Mouse (Mus musculus) CH12.LX (cell line): Measurements from ENCODE around the gene Wwc2. TPM values are rescaled to one million over a fixed set of nuclear protein-coding genes. Genes with fewer than 3 reads are reported as not detected.

Experiments used
- DNase-seq: peaks from one replicate; pipeline ENCODE4 v3.0.0-alpha.2; 2013; ENCODE audit errors: extremely low read depth
- H3K27ac ChIP-seq: 2 replicates; pipeline ENCODE4 v1.5.1; 2012; ENCODE audit warnings: low read depth, mild to moderate bottlenecking, control low read depth, moderate library complexity; ENCODE audit not compliant: insufficient read depth
- H3K27me3 ChIP-seq: replicated peaks from 2 replicates; pipeline ENCODE3; 2012; ENCODE audit warnings: inconsistent platforms
- H3K36me3 ChIP-seq, 2 experiments: replicated peaks in 1 of 2; 2 replicates each; pipeline versions ENCODE3 to v1.6.1; 2012; ENCODE audit warnings: inconsistent platforms in 1 of 2, low read length in 1 of 2, mild to moderate bottlenecking in 1 of 2, mixed read lengths in 1 of 2, moderate library complexity in 1 of 2; ENCODE audit not compliant: control insufficient read depth in 1 of 2, insufficient read depth in 1 of 2
- H3K4me1 ChIP-seq, 2 experiments: 2 replicates each; pipeline ENCODE4 v1.6.1; 2012; ENCODE audit warnings: inconsistent platforms in 1 of 2, moderate library complexity in 1 of 2; ENCODE audit not compliant: insufficient read depth in 2 of 2, control insufficient read depth in 1 of 2
- H3K4me2 ChIP-seq: 2 replicates; pipeline ENCODE4 v1.6.1; 2012; ENCODE audit warnings: low read depth, mild to moderate bottlenecking, control low read depth; ENCODE audit not compliant: poor library complexity, insufficient read depth, severe bottlenecking
- H3K4me3 ChIP-seq, 3 experiments: fragments of 150-350 bp in 1 of 3; sonication (generic) in 1 of 3; replicated peaks in 1 of 3; 2 replicates each; pipeline versions ENCODE3 to v1.5.1; 2011 to 2012; ENCODE audit warnings: low read depth in 2 of 3, low read length in 2 of 3, mild to moderate bottlenecking in 2 of 3, moderate library complexity in 2 of 3, control low read depth in 1 of 3, improper control_type of control experiment in 1 of 3, inconsistent platforms in 1 of 3, mixed read lengths in 1 of 3; ENCODE audit not compliant: poor library complexity in 1 of 3
- H3K79me2 ChIP-seq: replicated peaks from 2 replicates; pipeline ENCODE4 v1.6.1; 2012; ENCODE audit warnings: mild to moderate bottlenecking, moderate library complexity; ENCODE audit not compliant: control insufficient read depth, poor library complexity, insufficient read depth, severe bottlenecking; ENCODE audit errors: extremely low read depth
- H3K9ac ChIP-seq: 2 replicates; pipeline ENCODE4 v1.6.1; 2012; ENCODE audit warnings: low read depth, mild to moderate bottlenecking, control low read depth, moderate library complexity; ENCODE audit not compliant: insufficient read depth
- H3K9me3 ChIP-seq: replicated peaks from 2 replicates; pipeline ENCODE3; 2012; ENCODE audit warnings: low read length, inconsistent platforms, mixed read lengths
- BHLHE40 ChIP-seq: IDR thresholded peaks from 2 replicates; pipeline ENCODE4 v1.6.1; 2011; ENCODE audit warnings: mild to moderate bottlenecking, low read depth, low read length, improper control_type of control experiment
- CHD2 ChIP-seq: IDR thresholded peaks from 2 replicates; pipeline ENCODE4 v1.6.1; 2011; ENCODE audit warnings: low read length, improper control_type of control experiment
- CTCF ChIP-seq, 2 experiments: IDR thresholded peaks in 1 of 2; conservative IDR thresholded peaks in 1 of 2; 2 replicates each; pipeline ENCODE4 v1.5.1; 2011 to 2012; ENCODE audit warnings: low read depth in 2 of 2, low read length in 2 of 2, improper control_type of control experiment in 1 of 2, inconsistent platforms in 1 of 2, mild to moderate bottlenecking in 1 of 2, moderate library complexity in 1 of 2
- E2F4 ChIP-seq: IDR thresholded peaks from 2 replicates; pipeline ENCODE4 v1.6.1; 2011; ENCODE audit warnings: low read depth, low read length, improper control_type of control experiment; ENCODE audit not compliant: insufficient replicate concordance
- ELF1 ChIP-seq: IDR thresholded peaks from 2 replicates; pipeline ENCODE4 v1.6.1; 2014; ENCODE audit warnings: low read depth, mild to moderate bottlenecking, inconsistent platforms, low read length, improper control_type of control experiment
- EP300 ChIP-seq: IDR thresholded peaks from 2 replicates; pipeline ENCODE4 v1.6.1; 2011; ENCODE audit warnings: low read length, improper control_type of control experiment
- ETS1 ChIP-seq: conservative IDR thresholded peaks from 2 replicates; pipeline ENCODE4 v1.6.1; 2012; ENCODE audit warnings: low read depth, mild to moderate bottlenecking, inconsistent platforms, low read length, improper control_type of control experiment, moderate library complexity
- IRF4 ChIP-seq: IDR thresholded peaks from 2 replicates; pipeline ENCODE4 v1.6.1; 2014; ENCODE audit warnings: low read depth, mild to moderate bottlenecking, inconsistent platforms, low read length, improper control_type of control experiment
- MAFK ChIP-seq: IDR thresholded peaks from 2 replicates; pipeline ENCODE4 v1.6.1; 2011; ENCODE audit warnings: low read length, improper control_type of control experiment; ENCODE audit not compliant: insufficient replicate concordance
- MAX ChIP-seq: IDR thresholded peaks from 2 replicates; pipeline ENCODE4 v1.6.1; 2011; ENCODE audit warnings: low read length, improper control_type of control experiment
- MEF2A ChIP-seq: IDR thresholded peaks from 2 replicates; pipeline ENCODE4 v1.6.1; 2014; ENCODE audit warnings: low read depth, mild to moderate bottlenecking, inconsistent platforms, low read length, improper control_type of control experiment, borderline replicate concordance
- MYC ChIP-seq: IDR thresholded peaks from 2 replicates; pipeline ENCODE4 v1.6.1; 2011; ENCODE audit warnings: low read depth, mild to moderate bottlenecking, improper control_type of control experiment, low read length
- NRF1 ChIP-seq: IDR thresholded peaks from 2 replicates; pipeline ENCODE4 v1.6.1; 2014; ENCODE audit warnings: low read depth, mild to moderate bottlenecking, inconsistent platforms, low read length, improper control_type of control experiment, moderate library complexity
- SIN3A ChIP-seq: IDR thresholded peaks from 2 replicates; pipeline ENCODE4 v1.6.1; 2012; ENCODE audit warnings: low read length, improper control_type of control experiment, inconsistent platforms
- UBTF ChIP-seq: IDR thresholded peaks from 2 replicates; pipeline ENCODE4 v1.6.1; 2012; ENCODE audit warnings: low read depth, mild to moderate bottlenecking, inconsistent platforms, low read length, improper control_type of control experiment, moderate library complexity
- USF2 ChIP-seq: conservative IDR thresholded peaks from 2 replicates; pipeline ENCODE4 v1.6.1; 2011; ENCODE audit warnings: low read depth, low read length, improper control_type of control experiment
- ZMIZ1 ChIP-seq: IDR thresholded peaks from 2 replicates; pipeline ENCODE4 v1.6.1; 2012; ENCODE audit warnings: low read depth, mild to moderate bottlenecking, inconsistent platforms, low read length, improper control_type of control experiment
- dilution Hi-C: fragments of 300-500 bp; cut with MboI; formaldehyde crosslinking; loops from 2 replicates; pipeline ENCODE4 v1.14.3; 2020; ENCODE audit warnings: low sequenced_read_pairs; ENCODE audit not compliant: extremely low pct_unique_long_range_greater_than_20kb, extremely low pct_ligation_motif_present
- in situ Hi-C: fragments of 300-500 bp; cut with MboI; formaldehyde crosslinking; loops from 3 replicates; pipeline ENCODE4 v1.14.3; 2019; ENCODE audit warnings: low sequenced_read_pairs, low pct_ligation_motif_present, low pct_unique_long_range_greater_than_20kb, mixed read lengths
- polyA plus RNA-seq: library from polyadenylated mRNA; unstranded; fragments of >175 nt; gene quantifications from 2 replicates; pipeline ENCODE4 v1.2.1, GENCODE M21; 2012; ENCODE audit warnings: low read depth; ENCODE audit not compliant: insufficient read length
- total RNA-seq, 2 experiments: library from RNA; depleted of rRNA; stranded (reverse); fragments of 300-350 nt in 1 of 2; fragments of >200 nt in 1 of 2; gene quantifications; 2 replicates each; pipeline ENCODE4 v1.2.3; 2012 to 2014

Gene Wwc2
- total and polyA plus RNA-seq, 3 experiments = 0.04 to 1.1 (median 0.32) TPM

DNA sequence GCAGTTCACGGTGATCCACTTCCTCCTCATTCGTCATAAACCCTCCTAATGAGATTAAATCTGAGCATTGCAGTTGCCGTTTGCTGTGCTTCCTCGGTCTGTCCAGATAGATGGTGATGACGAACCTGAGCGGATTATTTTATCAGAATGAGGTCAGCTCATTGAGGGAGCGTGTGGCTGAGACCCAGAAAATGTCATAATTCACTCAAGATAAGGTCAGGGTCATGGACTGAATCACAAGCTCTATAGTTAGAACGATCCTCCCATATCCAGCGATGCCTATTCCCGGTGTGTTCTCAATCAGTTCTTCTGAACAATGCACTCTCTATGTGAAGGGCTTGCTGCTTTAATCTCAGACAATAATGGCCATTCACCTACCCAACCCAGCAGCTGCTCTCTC, 203.0 kb downstream of the Wwc2 start:
- Histone ChIP-seq H3K9ac (no peak overlapping the region), H3K4me1 (no peaks in the 10 kb centered on the region), H3K27ac (no peak overlapping the region), H3K9me3 (peaks cover 2% of the 10 kb centered on the region), H3K4me2 (no peak overlapping the region), H3K79me2 (no peaks in the 10 kb centered on the region), H3K36me3 (no peaks in the 10 kb centered on the region), H3K4me3 (no peak overlapping the region), H3K27me3 (no peaks in the 10 kb centered on the region)
- in situ Hi-C loops = no loop called here
- TF ChIP-seq MEF2A (no peak), MAFK (no peak)
- dilution Hi-C loops = no loop called here
- no peak for DNase-seq

DNA sequence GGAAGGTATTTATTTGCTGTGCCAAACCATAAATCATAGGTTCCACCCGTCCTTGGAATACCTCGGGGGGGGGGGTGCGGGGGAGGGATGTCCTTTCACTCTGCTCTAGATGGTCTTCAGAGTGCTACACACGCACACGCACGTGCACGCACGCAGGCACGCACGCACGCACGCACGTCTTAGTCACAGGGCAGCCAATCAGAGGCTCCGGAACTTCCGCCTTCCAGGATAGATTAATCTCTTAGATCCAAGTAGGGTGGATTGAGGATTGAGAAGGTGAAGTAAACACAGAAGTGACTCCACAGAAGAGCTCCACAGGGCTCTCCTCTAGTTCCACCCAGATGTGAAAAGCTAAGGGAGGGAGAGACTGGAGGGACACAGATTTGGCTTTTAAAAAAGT, 204.4 kb downstream of the Wwc2 start:
- TF ChIP-seq CTCF (conservative IDR thresholded peaks at IDR 0.05 in 1 of 2, IDR thresholded peaks at IDR 0.05 in 1 of 2; ENCODE audit: low read depth in 2 of 2, low read length in 2 of 2) = no peak
- TF ChIP-seq ETS1 = no peak
- no peak for TF ChIP-seq SIN3A
- TF ChIP-seq ZMIZ1 = no peak
- no peak for TF ChIP-seq CHD2
- no peak for TF ChIP-seq EP300
- no peak for TF ChIP-seq E2F4
- TF ChIP-seq BHLHE40 = no peak
- no peak for TF ChIP-seq NRF1
- no peak for TF ChIP-seq UBTF
- TF ChIP-seq IRF4 = no peak
- TF ChIP-seq USF2 = no peak
- no peak for TF ChIP-seq MYC
- TF ChIP-seq MAX = no peak
- no peak for TF ChIP-seq ELF1
- no peaks in the 10 kb centered on the region for H3K36me3 ChIP-seq
- H3K79me2 ChIP-seq = no peaks in the 10 kb centered on the region
- H3K27me3 ChIP-seq = no peaks in the 10 kb centered on the region
- H3K4me3 ChIP-seq = no peak overlapping the region
- in situ Hi-C loops = no loop called here
- DNase-seq = no peak
- dilution Hi-C loops = no loop called here
- H3K4me2 ChIP-seq = no peak overlapping the region
- H3K4me1 ChIP-seq = no peaks in the 10 kb centered on the region
- no peak overlapping the region for H3K9ac ChIP-seq
- H3K9me3 ChIP-seq = peaks cover 2% of the 10 kb centered on the region
- no peak overlapping the region for H3K27ac ChIP-seq
